Mouse (Mus musculus): ENCODE results near the gene Zfp110. TPM values are rescaled to one million over a fixed set of nuclear protein-coding genes. Genes with fewer than 3 reads are reported as not detected.

Gene Zfp110
- 1 to 10 TPM in 1 of 2 experiments, under 1 TPM in 1; 0.46 to 6.5 TPM for polyA plus RNA-seq (2012; fragmentation: generic; extraction: Trizol)

DNA sequence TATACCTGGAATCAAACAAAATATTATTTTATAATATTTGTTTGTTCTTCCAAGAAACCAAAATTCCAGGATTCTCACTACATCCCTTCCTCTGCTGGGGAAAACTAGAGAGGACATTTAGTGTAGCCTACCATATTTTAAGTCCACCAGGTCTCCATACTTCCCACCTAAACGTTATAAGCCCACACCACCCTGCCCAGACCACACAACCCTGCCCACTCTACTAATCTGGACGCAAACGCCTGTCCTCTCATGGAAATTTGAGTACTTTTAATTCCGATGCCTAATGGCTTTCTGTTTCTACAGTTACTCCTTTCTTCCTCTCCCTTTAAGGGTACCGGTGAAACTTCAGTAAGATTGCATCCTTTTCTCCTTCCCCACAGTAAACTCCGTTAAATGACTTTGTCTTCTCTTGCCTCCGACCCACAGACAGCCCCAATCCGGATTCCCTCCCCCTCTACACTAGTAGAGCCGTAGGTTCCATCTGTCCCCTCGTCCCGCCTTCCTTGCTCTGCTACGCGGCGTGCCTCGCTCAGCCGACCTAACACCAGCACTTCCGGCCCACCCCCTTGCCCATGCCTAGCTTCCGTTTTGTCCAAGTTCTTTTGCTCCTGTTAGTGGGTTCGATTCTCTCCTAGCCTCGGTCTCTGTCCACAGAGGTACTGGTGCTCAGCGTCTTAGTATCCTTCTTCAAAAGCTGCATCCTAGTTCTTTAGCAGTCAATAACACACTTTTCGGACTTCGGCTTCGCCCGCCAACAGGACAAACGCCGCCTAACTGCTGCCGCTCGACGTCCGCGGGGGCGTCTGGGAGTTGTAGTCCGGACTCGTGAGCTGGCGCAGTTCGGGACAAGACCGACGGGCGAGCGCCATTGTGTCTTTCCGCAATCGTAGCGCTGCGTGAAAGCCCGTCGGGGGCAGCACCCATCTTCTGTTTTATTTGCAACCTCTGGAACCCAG is at the start of gene Zfp110:
Zfp110 (plus strand) TSS at position 600 of the 959 bp plus-strand sequence.

DNA sequence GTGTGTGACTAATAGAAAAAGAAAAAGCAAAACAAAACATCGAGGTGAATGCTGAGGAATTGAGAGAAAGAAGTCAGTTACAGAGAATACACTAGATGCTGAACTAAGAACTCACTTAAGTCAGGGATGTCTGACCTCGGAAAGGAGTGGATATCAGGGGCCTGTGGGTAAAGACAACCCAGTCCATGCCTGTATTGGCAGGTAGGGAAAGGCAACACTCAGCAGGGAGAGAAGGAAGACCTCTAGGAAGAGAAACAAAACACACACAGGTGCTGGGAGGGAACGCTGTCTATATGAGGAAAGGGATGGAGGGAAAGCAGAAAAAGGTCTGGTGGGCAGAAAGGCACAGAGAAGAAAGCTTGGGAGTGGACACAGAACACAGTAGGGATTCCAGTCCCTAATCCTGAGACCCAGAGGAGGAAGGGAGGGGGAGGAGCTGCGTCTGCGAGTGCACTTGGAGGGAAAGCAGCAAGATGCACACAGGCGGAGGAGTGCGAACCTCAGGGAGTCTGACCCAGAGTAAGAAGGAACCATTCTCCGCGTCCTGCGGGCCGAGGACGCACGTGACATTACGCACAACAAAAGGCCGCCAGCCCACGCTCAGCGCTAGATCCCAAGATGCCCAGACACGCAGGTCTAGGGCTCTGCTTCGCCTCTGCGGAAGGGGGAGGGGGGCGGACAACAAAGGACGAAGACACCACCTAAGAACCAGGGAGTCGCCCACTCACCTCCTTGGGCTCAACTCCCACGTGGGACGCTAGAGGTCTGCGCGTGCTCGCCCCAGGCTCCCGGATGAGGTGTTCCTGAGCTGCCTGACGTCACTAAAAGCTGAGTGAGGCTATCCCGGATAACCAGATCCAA is 31.5 kb upstream of the Zfp110 start, which contains the start of gene Zscan18:
Zscan18 (minus strand) TSS at position 770 of the 861 bp plus-strand sequence.

DNA sequence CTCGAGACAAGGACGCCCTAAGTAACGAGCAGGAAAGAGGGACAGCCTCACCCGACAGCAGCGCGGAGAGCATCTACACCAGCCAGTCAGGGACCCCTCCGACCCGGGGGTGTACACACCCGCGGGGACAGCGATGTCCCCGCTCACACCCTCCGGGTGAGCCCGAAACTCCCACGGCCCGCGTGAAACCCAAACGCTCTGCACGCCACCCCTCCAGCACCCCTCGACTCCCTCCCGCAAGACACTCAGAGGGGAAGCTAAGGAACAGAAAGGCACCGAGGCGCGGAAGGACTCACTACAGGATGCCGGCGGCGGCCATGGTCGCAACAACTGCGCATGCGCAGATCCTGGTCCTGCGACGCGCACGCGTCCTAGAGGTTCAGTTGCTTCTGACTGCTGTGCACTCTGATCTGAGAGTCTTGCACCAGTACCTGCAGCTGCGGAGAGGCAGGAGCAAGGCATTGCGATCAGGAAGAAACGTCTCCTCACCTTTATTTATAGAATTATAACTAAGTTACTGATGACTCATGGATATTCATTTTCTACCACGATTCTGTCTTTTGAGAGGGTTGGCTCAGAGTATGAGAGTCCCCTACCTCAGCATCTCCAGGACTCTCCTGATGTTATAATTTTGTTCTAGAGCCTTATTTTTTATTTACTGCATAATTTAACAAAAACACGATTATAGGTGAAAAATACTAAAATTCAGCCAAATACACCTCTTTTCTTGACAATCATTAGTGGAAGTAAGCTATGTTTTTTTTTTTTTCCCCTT is 15.9 kb upstream of the Zfp110 start, which contains the start of gene Zfp329:
Zfp329 (minus strand) TSS at position 338 of the 775 bp plus-strand sequence.

DNA sequence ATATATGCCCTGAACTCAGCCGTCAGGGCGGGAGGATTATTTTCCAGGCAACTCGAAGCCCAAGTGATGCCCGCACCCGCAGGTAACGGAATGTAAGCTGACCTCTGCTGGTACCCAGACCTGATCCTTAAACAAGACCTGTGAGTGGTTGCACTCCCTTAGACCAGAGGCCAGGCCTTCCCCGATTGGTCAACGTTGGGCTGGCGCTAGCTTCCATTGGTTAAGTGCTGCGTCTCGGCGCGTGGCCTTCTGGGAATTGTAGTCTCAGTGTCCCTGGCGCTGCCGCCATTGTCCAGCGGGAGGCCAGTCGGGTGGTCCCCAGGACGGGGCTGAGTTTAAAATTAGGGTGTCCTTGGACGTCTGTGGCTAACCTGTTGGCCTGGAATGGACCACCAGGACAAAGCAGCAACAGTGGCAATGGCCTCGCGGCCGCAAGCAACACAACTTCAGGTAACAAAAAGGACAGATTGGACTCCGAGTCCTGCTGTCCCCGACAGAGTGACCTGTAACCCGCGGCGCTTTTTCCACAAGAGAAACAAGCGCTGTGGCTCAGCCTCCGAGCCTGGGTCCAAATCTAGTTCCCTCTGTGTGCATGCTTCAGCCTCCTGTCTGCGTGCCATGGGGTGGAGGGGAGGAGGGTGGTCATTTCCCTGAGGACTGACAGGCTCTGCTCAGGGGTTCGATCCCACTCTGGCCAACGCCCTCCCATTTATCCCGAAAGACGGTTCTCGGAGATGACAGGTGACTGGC is 46.5 kb downstream of the Zfp110 start, which contains the start of gene Zfp128:
Zfp128 (plus strand) TSS at position 267 of the 750 bp plus-strand sequence.

DNA sequence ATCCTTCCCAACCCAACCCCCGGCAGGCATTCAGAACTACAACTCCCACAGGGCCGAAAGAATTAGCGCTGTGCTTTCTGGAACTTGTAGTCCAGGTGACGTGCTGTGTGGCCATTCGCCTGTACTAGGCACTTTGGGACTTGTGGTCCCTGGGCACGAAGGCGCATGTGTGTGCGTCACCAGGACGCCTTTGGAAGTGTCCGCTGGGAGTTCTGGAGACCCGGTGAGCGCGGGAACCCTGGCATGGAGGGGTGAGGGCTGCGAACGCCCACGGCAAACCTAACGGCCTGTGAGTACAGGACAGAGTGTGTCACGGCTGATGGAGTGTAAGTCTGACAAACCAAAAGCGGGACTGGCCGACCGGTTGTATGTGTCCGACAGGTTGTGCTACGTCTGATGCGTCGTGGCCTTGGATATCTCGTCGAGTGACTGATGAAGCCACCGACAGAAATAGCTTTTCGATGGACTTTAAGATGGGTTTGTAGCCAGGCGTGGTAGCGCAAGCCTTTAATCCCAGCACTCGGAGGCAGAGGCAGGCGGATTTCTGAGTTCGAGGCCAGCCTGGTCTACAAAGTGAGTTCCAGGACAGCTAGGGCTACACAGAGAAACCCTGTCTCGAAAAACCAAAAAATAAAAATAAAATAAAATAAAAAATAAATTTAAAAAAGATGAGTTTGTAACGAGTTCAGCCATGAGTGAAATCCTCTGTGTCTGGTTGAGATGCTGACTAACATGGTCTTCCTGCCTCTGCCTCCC is 63.3 kb downstream of the Zfp110 start, which contains the start of gene Zscan22:
Zscan22 (plus strand) TSS at position 161 of the 756 bp plus-strand sequence.

Other genes with a start within 250 kb of the Zfp110 start
- not detected for gene Vmn2r53, start 226.0 kb upstream of the Zfp110 start, polyA plus RNA-seq (2012; fragmentation: generic; extraction: Trizol)
- not detected for gene Vmn2r54, start 194.4 kb upstream of the Zfp110 start, polyA plus RNA-seq (2012; fragmentation: generic; extraction: Trizol)
- gene Vmn2r55, start 149.8 kb upstream of the Zfp110 start, polyA plus RNA-seq (2012; fragmentation: generic; extraction: Trizol): not detected
- gene Vmn2r56, start 99.8 kb upstream of the Zfp110 start, polyA plus RNA-seq (2012; fragmentation: generic; extraction: Trizol): not detected
- gene Zscan18, start 31.1 kb upstream of the Zfp110 start, polyA plus RNA-seq (2012; fragmentation: generic; extraction: Trizol): under 1 TPM in 1 of 2 experiments, not detected in 1; 0.09 TPM
- gene Zfp329, start 15.9 kb upstream of the Zfp110 start, polyA plus RNA-seq (2012; fragmentation: generic; extraction: Trizol): 1 to 10 TPM in 1 of 2 experiments, under 1 TPM in 1; 0.09 to 1.7 TPM
- 1 to 10 TPM in 1 of 2 experiments, under 1 TPM in 1; 0.20 to 2.1 TPM for gene Zfp128, start 46.4 kb downstream of the Zfp110 start, polyA plus RNA-seq (2012; fragmentation: generic; extraction: Trizol)
- gene Zscan22, start 63.1 kb downstream of the Zfp110 start, polyA plus RNA-seq (2012; fragmentation: generic; extraction: Trizol): 1 to 10 TPM; 1.5 to 5.6 TPM
- gene Rps5, start 87.5 kb downstream of the Zfp110 start, polyA plus RNA-seq (2012; fragmentation: generic; extraction: Trizol): 1,000 to 10,000 TPM; 2,873 to 4,278 TPM
- 1 to 10 TPM in 1 of 2 experiments, under 1 TPM in 1; 0.30 to 1.0 TPM for gene Rnf225, start 92.7 kb downstream of the Zfp110 start, polyA plus RNA-seq (2012; fragmentation: generic; extraction: Trizol)
- 1 to 10 TPM; 3.1 to 9.2 TPM for gene Zfp324, start 131.1 kb downstream of the Zfp110 start, polyA plus RNA-seq (2012; fragmentation: generic; extraction: Trizol)
- gene Zfp446, start 143.1 kb downstream of the Zfp110 start, polyA plus RNA-seq (2012; fragmentation: generic; extraction: Trizol): 1 to 10 TPM; 1.5 to 3.0 TPM
- under 1 TPM in 1 of 2 experiments, not detected in 1; 0.04 TPM for gene Slc27a5, start 163.4 kb downstream of the Zfp110 start, polyA plus RNA-seq (2012; fragmentation: generic; extraction: Trizol)
- gene Trim28, start 164.4 kb downstream of the Zfp110 start, polyA plus RNA-seq (2012; fragmentation: generic; extraction: Trizol): 100 to 1,000 TPM; 465 to 613 TPM
- gene Zbtb45, start 175.3 kb downstream of the Zfp110 start, polyA plus RNA-seq (2012; fragmentation: generic; extraction: Trizol): 10 to 100 TPM; 16.4 to 22.3 TPM
- 100 to 1,000 TPM; 141 to 255 TPM for gene Chmp2a, start 200.0 kb downstream of the Zfp110 start, polyA plus RNA-seq (2012; fragmentation: generic; extraction: Trizol)
- 100 to 1,000 TPM; 117 to 284 TPM for gene Ube2m, start 203.5 kb downstream of the Zfp110 start, polyA plus RNA-seq (2012; fragmentation: generic; extraction: Trizol)
- 1 to 10 TPM in 1 of 2 experiments, under 1 TPM in 1; 0.67 to 4.8 TPM for gene Mzf1, start 220.0 kb downstream of the Zfp110 start, polyA plus RNA-seq (2012; fragmentation: generic; extraction: Trizol)